Mouse (Mus musculus) forebrain, postnatal 0 days (tissue): ENCODE results near the gene Olfr524. TPM values are rescaled to one million over a fixed set of nuclear protein-coding genes. Genes with fewer than 3 reads are reported as not detected.
A peak's percentile ranks its signal among the peaks of the same experiment; 100 is the strongest.

ENCODE experiments used
- ATAC-seq: fragments of 200-750 bp; cut with Nextera tagmentation; 2 replicates; pipeline ENCODE4 v1.8.0; 2017; ENCODE audit warnings: mild to moderate bottlenecking, moderate library complexity
- DNase-seq: peaks from one replicate; pipeline ENCODE4 v3.0.0-alpha.2; 2015
- H3K27ac ChIP-seq: fragments of 300-500 bp; sonication (generic); 2 replicates; pipeline ENCODE4 v1.5.1; 2014; ENCODE audit warnings: low read depth, mild to moderate bottlenecking, antibody characterized with exemption, low read length, moderate library complexity, mixed read lengths
- H3K27me3 ChIP-seq: fragments of 300-500 bp; sonication (generic); 2 replicates; pipeline ENCODE4 v1.6.1; 2014; ENCODE audit warnings: mild to moderate bottlenecking, low read length, mixed read lengths; ENCODE audit not compliant: insufficient read depth
- H3K36me3 ChIP-seq: fragments of 300-500 bp; sonication (generic); 2 replicates; pipeline ENCODE4 v1.6.1; 2014; ENCODE audit warnings: mild to moderate bottlenecking, moderate library complexity; ENCODE audit not compliant: insufficient read depth
- H3K4me1 ChIP-seq: fragments of 300-500 bp; sonication (generic); 2 replicates; pipeline ENCODE4 v1.6.1; 2014; ENCODE audit warnings: antibody characterized with exemption; ENCODE audit not compliant: insufficient read depth
- H3K4me2 ChIP-seq: fragments of 300-500 bp; sonication (generic); 2 replicates; pipeline ENCODE4 v1.6.1; 2014; ENCODE audit warnings: low read depth, mild to moderate bottlenecking, moderate library complexity
- H3K4me3 ChIP-seq: fragments of 300-500 bp; sonication (generic); 2 replicates; pipeline ENCODE4 v1.5.1; 2014; ENCODE audit warnings: low read depth, low read length, mixed read lengths
- H3K9ac ChIP-seq: fragments of 300-500 bp; sonication (generic); 2 replicates; pipeline ENCODE4 v1.6.1; 2014; ENCODE audit warnings: mild to moderate bottlenecking
- H3K9me3 ChIP-seq: fragments of 300-500 bp; sonication (generic); 2 replicates; pipeline ENCODE4 v1.6.1; 2016; ENCODE audit warnings: low read length
- CTCF ChIP-seq: sonication (generic); IDR thresholded peaks from 2 replicates; pipeline ENCODE4 v1.5.1; 2016; ENCODE audit warnings: antibody characterized with exemption, control low read depth, low read depth
- WGBS: fragments of 180-500 bp; shearing (Covaris S2); extraction: QIAGEN DNeasy Blood & Tissue Kit; methylation state at CpG from one replicate; pipeline ENCODE4 v1.1.7; 2014; 5-methylcytosine and 5-hydroxymethylcytosine counted together
- polyA plus RNA-seq: library from polyadenylated mRNA; unstranded; fragments of >200 nt; fragmentation: Nextera tagmentation; extraction: Ambion mirVana; gene quantifications from 2 replicates; pipeline ENCODE4 v1.2.1, GENCODE M21; 2015
- total RNA-seq: library from RNA; depleted of rRNA; stranded (reverse); fragments of >200 nt; gene quantifications from 2 replicates; pipeline ENCODE4 v1.2.3, GENCODE M21; 2014; rRNA removed

Olfr524 gene
- total and polyA plus RNA-seq, 2 experiments from 2014 or later = not detected

- Histone ChIP-seq H3K4me1 (no peaks in the 10 kb centered on the region), H3K27ac (no peak overlapping the region), H3K4me3 (no peak overlapping the region), H3K27me3 (no peaks in the 10 kb centered on the region), H3K9ac (no peak overlapping the region), H3K4me2 (no peak overlapping the region), H3K9me3 (no peaks in the 10 kb centered on the region), H3K36me3 (no peaks in the 10 kb centered on the region)
- DNase-seq = no peak
- 60% methylated on average over 1 of the region's 1 CpGs for WGBS
- no peak for TF ChIP-seq CTCF
- ATAC-seq = no peak
These were observed 37.8 kb downstream of the Olfr524 start for GRCm38 (mm10) chr7:140167950-140168349.

GRCm38 (mm10) chr7:140164664-140165063 lies 41.1 kb downstream of the Olfr524 start, which contains the start of gene Olfr522:
Olfr522 (minus strand) TSS chr7:140164764.
- TF ChIP-seq CTCF = no peak
- Histone ChIP-seq H3K27ac (no peak within 1 kb of the TSS), H3K4me3 (no peak within 1 kb of the TSS), H3K9me3 (no peaks in the 10 kb centered on the region), H3K27me3 (no peaks in the 10 kb centered on the region), H3K4me2 (no peak within 1 kb of the TSS), H3K9ac (no peak within 1 kb of the TSS), H3K36me3 (no peaks in the 10 kb centered on the region), H3K4me1 (no peaks in the 10 kb centered on the region)
- no peak for DNase-seq
- 65% methylated on average over 7 of the region's 7 CpGs for WGBS
- ATAC-seq = no peak

- H3K4me3 ChIP-seq = no peak overlapping the region
- no peak overlapping the region for H3K9ac ChIP-seq
- H3K27ac ChIP-seq = no peak overlapping the region
- peaks cover 2% of the 10 kb centered on the region for H3K4me1 ChIP-seq
- no peak for TF ChIP-seq CTCF
- ATAC-seq (no peak), DNase-seq (no peak)
- WGBS = 83% methylated on average over 3 of the region's 3 CpGs
- no peaks in the 10 kb centered on the region for H3K27me3 ChIP-seq
- no peaks in the 10 kb centered on the region for H3K9me3 ChIP-seq
- no peaks in the 10 kb centered on the region for H3K36me3 ChIP-seq
- no peak overlapping the region for H3K4me2 ChIP-seq
These were observed 45.4 kb downstream of the Olfr524 start for GRCm38 (mm10) chr7:140160363-140160762.

GRCm38 (mm10) chr7:140154218-140154927 lies 51.4 kb downstream of the Olfr524 start, which contains the start of gene Sprn:
Sprn (minus strand) TSS chr7:140154877.
- peaks cover 13% of the 10 kb centered on the region for H3K4me1 ChIP-seq
- DNase-seq (peak; percentile 79), ATAC-seq (peak; percentile 91)
- H3K27ac ChIP-seq = peak within 1 kb of the TSS; percentile 83
- H3K4me2 ChIP-seq = peak within 1 kb of the TSS; percentile 73
- H3K4me3 ChIP-seq = peak within 1 kb of the TSS; percentile 54
- H3K9me3 ChIP-seq = no peaks in the 10 kb centered on the region
- TF ChIP-seq CTCF = no peak
- peak within 1 kb of the TSS; percentile 83 for H3K9ac ChIP-seq
- no peaks in the 10 kb centered on the region for H3K27me3 ChIP-seq
- 2% methylated on average over 28 of the region's 28 CpGs for WGBS
- peaks cover 4% of the 10 kb centered on the region; the same call in 1 of the 2 replicates for H3K36me3 ChIP-seq

- Histone ChIP-seq H3K9ac (peak overlapping the region; percentile 83), H3K36me3 (peaks cover 4% of the 10 kb centered on the region; the same call in 1 of the 2 replicates), H3K9me3 (no peaks in the 10 kb centered on the region), H3K4me1 (peaks cover 13% of the 10 kb centered on the region), H3K27me3 (no peaks in the 10 kb centered on the region), H3K27ac (peak overlapping the region; percentile 83), H3K4me3 (peak overlapping the region; percentile 54), H3K4me2 (peak overlapping the region; percentile 73)
- ATAC-seq (peak; percentile 53), DNase-seq (peak; percentile 48)
- 17% methylated on average over 4 of the region's 4 CpGs for whole genome bisulfite sequencing
- TF ChIP-seq CTCF = no peak
These were observed 51.9 kb downstream of the Olfr524 start for GRCm38 (mm10) chr7:140153829-140154217.

- 6% methylated on average over 28 of the region's 28 CpGs for WGBS
- no peak for DNase-seq
These were observed 52.4 kb downstream of the Olfr524 start for GRCm38 (mm10) chr7:140153383-140153782.

More at GRCm38 (mm10) chr7:140153383-140153782, 52.4 kb downstream of the Olfr524 start:
- H3K4me1 ChIP-seq = peaks cover 13% of the 10 kb centered on the region
- H3K4me2 ChIP-seq = peak overlapping the region; percentile 73
- ATAC-seq = peak; percentile 19
- no peak for TF ChIP-seq CTCF
- H3K9me3 ChIP-seq = no peaks in the 10 kb centered on the region
- H3K36me3 ChIP-seq = peaks cover 4% of the 10 kb centered on the region; the same call in 1 of the 2 replicates
- H3K27me3 ChIP-seq = no peaks in the 10 kb centered on the region
- H3K9ac ChIP-seq = peak overlapping the region; percentile 83
- H3K27ac ChIP-seq = peak overlapping the region; percentile 83
- peak overlapping the region; percentile 54 for H3K4me3 ChIP-seq

Other genes starting within 250 kb of the Olfr524 start
- gene 6430531B16Rik, start 227.2 kb downstream of the Olfr524 start, total RNA-seq = 1.6 and 2.7 TPM in 2 replicates
- 1.3 and 2.0 TPM in 2 replicates for gene 6430531B16Rik, start 227.2 kb downstream of the Olfr524 start, polyA plus RNA-seq
- 2.6 and 3.4 TPM in 2 replicates for gene Adam8, start 213.4 kb downstream of the Olfr524 start, total RNA-seq
- gene Adam8, start 213.4 kb downstream of the Olfr524 start, polyA plus RNA-seq = 0.47 TPM in 2 replicates
- 49.8 and 56.1 TPM in 2 replicates for gene Zfp511, start 169.6 kb downstream of the Olfr524 start, total RNA-seq
- gene Zfp511, start 169.6 kb downstream of the Olfr524 start, polyA plus RNA-seq = 66.1 and 74.3 TPM in 2 replicates
- gene Tubgcp2, start 169.3 kb downstream of the Olfr524 start, total RNA-seq = 67.3 and 79.8 TPM in 2 replicates
- 57.8 and 68.1 TPM in 2 replicates for gene Tubgcp2, start 169.3 kb downstream of the Olfr524 start, polyA plus RNA-seq
- 0.48 and 1.2 TPM in 2 replicates for gene Msx3, start 156.9 kb downstream of the Olfr524 start, total RNA-seq
- 0.53 and 1.5 TPM in 2 replicates for gene Msx3, start 156.9 kb downstream of the Olfr524 start, polyA plus RNA-seq
- 259 and 284 TPM in 2 replicates for gene Caly, start 123.4 kb downstream of the Olfr524 start, total RNA-seq
- gene Caly, start 123.4 kb downstream of the Olfr524 start, polyA plus RNA-seq = 348 and 396 TPM in 2 replicates
- not detected in 2 replicates for gene Prap1, start 112.6 kb downstream of the Olfr524 start, total RNA-seq
- gene Prap1, start 112.6 kb downstream of the Olfr524 start, polyA plus RNA-seq = not detected in 2 replicates
- gene Fuom, start 103.5 kb downstream of the Olfr524 start, total RNA-seq = 15.7 and 23.0 TPM in 2 replicates
- 26.9 and 28.4 TPM in 2 replicates for gene Fuom, start 103.5 kb downstream of the Olfr524 start, polyA plus RNA-seq
- 8.8 and 10.5 TPM in 2 replicates for gene Paox, start 90.2 kb downstream of the Olfr524 start, total RNA-seq
- gene Paox, start 90.2 kb downstream of the Olfr524 start, polyA plus RNA-seq = 6.0 and 7.5 TPM in 2 replicates
- gene Echs1, start 89.5 kb downstream of the Olfr524 start, total RNA-seq = 84.0 and 103 TPM in 2 replicates
- gene Echs1, start 89.5 kb downstream of the Olfr524 start, polyA plus RNA-seq = 113 and 116 TPM in 2 replicates
- 14.2 and 15.0 TPM in 2 replicates for gene Mtg1, start 68.4 kb downstream of the Olfr524 start, total RNA-seq
- gene Mtg1, start 68.4 kb downstream of the Olfr524 start, polyA plus RNA-seq = 33.7 and 35.8 TPM in 2 replicates
- 64.0 and 74.4 TPM in 2 replicates for gene Sprn, start 51.1 kb downstream of the Olfr524 start, total RNA-seq
- 32.6 and 43.5 TPM in 2 replicates for gene Sprn, start 51.1 kb downstream of the Olfr524 start, polyA plus RNA-seq
- not detected in 2 replicates for gene Olfr522, start 41.2 kb downstream of the Olfr524 start, total RNA-seq
- gene Olfr522, start 41.2 kb downstream of the Olfr524 start, polyA plus RNA-seq = not detected in 2 replicates
- gene Olfr523, start 32.7 kb downstream of the Olfr524 start, total RNA-seq = not detected in 2 replicates
- gene Olfr523, start 32.7 kb downstream of the Olfr524 start, polyA plus RNA-seq = not detected in 2 replicates
- 0.08 TPM in 1 of 2 replicates, not detected in the other for gene Cd163l1, start 12.3 kb upstream of the Olfr524 start, total RNA-seq
- not detected in 2 replicates for gene Cd163l1, start 12.3 kb upstream of the Olfr524 start, polyA plus RNA-seq
- gene 5830411N06Rik, start 41.3 kb upstream of the Olfr524 start, total RNA-seq = not detected in 2 replicates
- gene 5830411N06Rik, start 41.3 kb upstream of the Olfr524 start, polyA plus RNA-seq = not detected in 2 replicates
- gene Olfr525, start 114.9 kb upstream of the Olfr524 start, total RNA-seq = not detected in 2 replicates
- not detected in 2 replicates for gene Olfr525, start 114.9 kb upstream of the Olfr524 start, polyA plus RNA-seq
- not detected in 2 replicates for gene Olfr527, start 128.1 kb upstream of the Olfr524 start, total RNA-seq
- not detected in 2 replicates for gene Olfr527, start 128.1 kb upstream of the Olfr524 start, polyA plus RNA-seq
- gene Olfr60, start 155.7 kb upstream of the Olfr524 start, total RNA-seq = not detected in 2 replicates
- gene Olfr60, start 155.7 kb upstream of the Olfr524 start, polyA plus RNA-seq = not detected in 2 replicates
- gene Olfr530, start 170.4 kb upstream of the Olfr524 start, total RNA-seq = not detected in 2 replicates
- gene Olfr530, start 170.4 kb upstream of the Olfr524 start, polyA plus RNA-seq = not detected in 2 replicates
- gene Olfr531, start 197.0 kb upstream of the Olfr524 start, total RNA-seq = not detected in 2 replicates
- gene Olfr531, start 197.0 kb upstream of the Olfr524 start, polyA plus RNA-seq = not detected in 2 replicates
- not detected in 2 replicates for gene Olfr532, start 215.7 kb upstream of the Olfr524 start, total RNA-seq
- gene Olfr532, start 215.7 kb upstream of the Olfr524 start, polyA plus RNA-seq = not detected in 2 replicates